Mouse (Mus musculus) spleen, adult 18-20 months (tissue): Measurements from ENCODE around the gene Pak4.
"Not testable (repeated sequence)": the region's sequence is repeated elsewhere in the genome, so short reads cannot be mapped to it uniquely, and the experiment has no call there.

ENCODE experiments used
- DNase-seq, 2 experiments: peaks; one replicate each; pipeline ENCODE4 v3.0.0; 2022; ENCODE audit warnings: mixed read lengths in 2 of 2

Gene Pak4

DNA sequence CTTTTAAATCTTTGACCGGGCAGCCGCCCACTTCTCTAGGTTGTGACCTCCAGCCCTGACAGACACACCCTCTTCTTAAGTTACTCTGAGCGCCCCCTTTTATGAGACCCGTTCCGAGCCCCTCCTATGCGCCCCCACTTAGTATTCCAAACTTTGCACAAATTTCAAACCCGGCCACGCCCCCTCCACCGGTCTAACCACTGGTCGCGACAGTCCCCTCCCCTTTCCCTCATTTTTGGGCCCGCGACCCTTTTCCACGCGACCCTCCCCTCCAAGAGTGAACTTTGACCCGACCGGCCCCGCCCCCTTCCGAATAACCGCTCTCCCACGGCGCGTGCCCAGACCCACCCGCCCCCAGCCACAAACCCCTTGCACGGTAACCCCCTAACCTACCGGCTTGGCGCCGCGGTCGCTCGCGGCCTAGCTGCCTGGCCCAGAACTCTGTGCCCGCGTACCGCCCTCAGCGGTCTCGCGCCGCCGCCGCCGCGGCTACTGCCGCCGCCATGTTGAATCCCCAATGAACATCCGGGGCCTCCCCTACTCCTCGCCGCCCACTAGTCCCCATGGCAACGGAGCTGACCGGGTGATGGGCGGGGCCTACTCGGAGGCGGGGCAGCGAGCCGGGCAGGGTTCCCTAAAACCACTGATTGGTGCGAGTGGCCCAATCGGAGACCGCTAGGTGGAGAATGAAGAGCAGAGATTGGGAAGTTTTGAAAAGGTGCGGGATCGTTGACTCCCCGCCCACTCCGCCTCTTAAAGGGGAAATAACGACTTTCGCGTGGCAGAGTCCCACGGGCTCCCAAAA, at the start of gene Pak4, which contains the start of gene Samd4b:
TSS of gene Pak4 (minus strand) at position 544 of the 805 bp plus-strand sequence.
TSS of gene Samd4b (minus strand) at position 503 of the 805 bp plus-strand sequence.
- DNase-seq: peak; percentile 99 to 100

GRCm38 (mm10) chr7:28647016-28647415, 49.0 kb upstream of the Pak4 start:
- DNase-seq: no peak

DNA sequence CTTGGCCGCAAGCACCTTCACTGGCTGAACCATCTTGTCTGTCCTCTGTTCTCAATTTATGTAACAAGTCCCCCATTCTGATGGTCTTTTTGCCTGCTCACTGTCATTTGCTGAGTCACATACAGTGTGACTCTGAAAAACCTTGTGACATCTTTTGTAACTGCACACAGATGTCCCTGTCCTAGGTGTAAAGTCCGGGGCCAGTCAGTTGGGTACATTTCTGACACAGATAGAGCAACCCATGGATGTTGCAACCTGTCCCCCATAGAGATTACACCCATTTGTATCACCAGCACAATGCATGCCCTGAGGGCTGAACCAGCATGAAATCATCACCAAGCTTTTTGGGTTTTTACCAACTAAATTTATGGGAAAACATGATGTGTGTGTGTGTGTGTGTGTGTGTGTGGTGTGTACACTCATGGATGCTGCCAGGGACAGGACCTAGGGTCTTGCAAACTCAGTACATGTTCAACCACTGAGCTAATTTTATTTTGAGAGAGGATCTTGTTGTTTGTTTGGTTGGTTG, 48.0 kb upstream of the Pak4 start:
- no peak for DNase-seq

DNA sequence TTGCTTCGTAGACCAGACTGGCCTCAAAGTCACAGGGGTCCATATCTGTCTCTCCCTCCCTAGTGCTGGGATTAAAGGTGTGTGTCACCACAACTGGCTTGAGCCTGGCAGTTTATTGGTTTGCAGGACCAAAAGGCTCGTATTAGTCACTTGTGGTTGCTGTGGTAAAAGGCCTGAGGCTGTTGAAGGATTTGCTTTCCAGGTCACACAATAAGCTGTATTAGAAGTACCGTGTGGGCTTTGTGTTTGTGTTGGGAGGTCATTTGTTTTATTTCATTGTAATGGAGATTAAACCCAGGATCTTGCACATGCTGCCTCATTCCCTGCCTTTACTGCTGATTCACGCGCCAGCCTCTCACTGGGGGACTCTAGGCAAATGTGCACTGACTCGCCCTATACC, 47.4 kb upstream of the Pak4 start:
- no peak for DNase-seq

- DNase-seq: no peak
Observed at GRCm38 (mm10) chr7:28641546-28641945, 43.6 kb upstream of the Pak4 start.

GRCm38 (mm10) chr7:28637511-28637910, 39.5 kb upstream of the Pak4 start:
- no peak for DNase-seq

GRCm38 (mm10) chr7:28634128-28634527, 36.1 kb upstream of the Pak4 start:
- no peak for DNase-seq

DNA sequence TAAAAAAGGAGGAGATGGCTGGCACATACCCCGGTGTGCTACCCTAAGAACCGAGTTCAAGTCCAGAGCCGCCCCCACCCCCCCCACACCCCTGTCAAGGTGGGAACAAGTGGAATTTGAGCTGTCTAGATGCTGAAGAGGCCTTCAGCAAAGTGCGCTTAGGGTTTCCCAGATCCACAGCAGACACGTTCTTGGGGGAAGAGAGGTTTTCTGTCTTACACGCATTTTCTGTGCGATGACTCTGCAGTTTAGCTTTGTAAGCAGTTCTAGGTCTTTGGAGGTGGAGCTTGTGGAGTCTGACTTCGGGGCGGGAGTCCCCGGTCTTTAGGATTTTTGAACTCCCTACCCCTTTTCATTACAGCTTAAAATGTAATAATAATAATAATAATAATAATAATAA, 33.1 kb upstream of the Pak4 start, which contains the start of gene Acp7:
TSS of gene Acp7 (minus strand) at position 260 of the 400 bp plus-strand sequence.
- DNase-seq: no peak

GRCm38 (mm10) chr7:28624791-28625190, 26.8 kb upstream of the Pak4 start:
- no peak for DNase-seq

DNA sequence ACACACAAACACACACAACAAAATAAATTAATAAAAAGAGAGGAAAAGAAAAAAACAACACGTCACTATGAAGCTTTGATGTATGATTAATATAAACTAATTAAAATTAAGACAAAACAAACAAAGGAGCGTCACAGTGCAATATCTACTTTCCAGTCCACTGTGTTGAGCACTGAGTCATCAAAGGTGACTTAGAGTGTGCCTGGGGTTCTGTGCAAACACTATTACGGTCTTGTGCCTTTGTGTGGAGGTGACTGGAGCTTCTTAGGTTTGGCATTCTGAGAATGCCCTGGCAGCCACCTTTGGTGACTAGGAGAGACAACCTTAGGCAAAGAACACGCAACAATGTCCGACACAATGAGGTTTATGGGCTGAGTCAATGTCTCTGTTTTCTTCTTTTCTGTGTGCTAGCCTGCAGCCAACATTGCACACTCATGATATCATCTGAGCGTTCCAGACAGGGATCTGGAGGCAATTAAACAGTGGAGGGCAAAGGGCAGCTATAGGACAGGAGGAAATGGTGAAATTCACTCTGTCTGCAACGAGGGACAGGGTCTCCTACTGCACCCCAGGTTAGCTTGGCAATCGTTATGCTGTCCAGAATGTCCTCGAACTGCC, 21.2 kb upstream of the Pak4 start:
- DNase-seq: no peak

- DNase-seq: no peak
Observed at GRCm38 (mm10) chr7:28605951-28606350, 8.0 kb upstream of the Pak4 start.

- DNase-seq: not testable (repeated sequence)
Observed at GRCm38 (mm10) chr7:28603788-28604187, 5.8 kb upstream of the Pak4 start.

- no peak for DNase-seq
Observed at GRCm38 (mm10) chr7:28603136-28603535, 5.2 kb upstream of the Pak4 start.

- DNase-seq: peak in 1 of 2 experiments; percentile 45
Observed at GRCm38 (mm10) chr7:28601668-28602067, 3.7 kb upstream of the Pak4 start.

- peak; percentile 50 to 74 for DNase-seq
Observed at GRCm38 (mm10) chr7:28601029-28601428, 3.0 kb upstream of the Pak4 start.

- no peak for DNase-seq
Observed at GRCm38 (mm10) chr7:28598951-28599350, 966 bp upstream of the Pak4 start.

GRCm38 (mm10) chr7:28597277-28597570, 761 bp downstream of the Pak4 start:
- no peak for DNase-seq

DNA sequence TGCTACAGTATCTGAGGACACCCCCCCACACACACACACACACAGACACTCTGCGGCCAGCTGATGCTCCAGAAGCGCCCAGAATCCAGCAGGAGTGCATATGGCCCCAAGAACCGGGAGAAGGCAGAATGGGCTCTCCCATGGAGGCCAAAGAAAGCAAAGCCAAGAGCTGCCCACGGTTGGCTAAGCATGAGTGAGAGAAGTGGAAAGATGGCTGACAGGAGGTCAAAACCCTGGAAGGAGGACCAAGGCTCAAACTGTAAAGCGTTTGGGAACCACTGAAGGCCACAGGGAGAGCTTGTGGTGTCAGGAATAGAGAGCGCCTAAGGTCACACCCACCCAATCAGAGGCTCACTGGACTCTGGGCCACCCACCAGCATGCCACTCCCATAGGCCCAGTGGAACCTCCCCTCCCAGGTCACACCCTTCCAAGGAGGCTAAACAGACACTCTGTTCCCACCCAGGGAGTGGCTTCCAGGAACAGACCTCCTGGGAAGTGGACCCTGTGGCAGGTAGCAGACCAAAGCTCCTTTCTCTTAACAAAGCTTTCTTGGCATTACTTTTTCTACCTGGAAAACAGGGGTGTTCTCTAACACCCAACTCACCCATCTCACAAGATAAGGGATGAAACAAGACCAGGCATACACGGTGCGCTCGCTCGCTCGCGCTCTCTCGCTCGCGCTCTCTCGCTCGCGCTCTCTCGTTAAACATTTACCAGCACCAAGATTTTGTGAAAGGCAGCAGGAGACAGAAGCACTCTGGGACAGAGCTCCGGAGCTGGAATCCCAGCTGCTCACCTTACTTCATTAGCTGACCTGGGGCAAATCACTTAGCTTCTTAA, 1.3 kb downstream of the Pak4 start:
- DNase-seq: no peak

GRCm38 (mm10) chr7:28595751-28596435, 2.1 kb downstream of the Pak4 start:
- DNase-seq: no peak

- DNase-seq: peak; percentile 43 to 46
Observed at GRCm38 (mm10) chr7:28593206-28594111, 4.5 kb downstream of the Pak4 start.

DNA sequence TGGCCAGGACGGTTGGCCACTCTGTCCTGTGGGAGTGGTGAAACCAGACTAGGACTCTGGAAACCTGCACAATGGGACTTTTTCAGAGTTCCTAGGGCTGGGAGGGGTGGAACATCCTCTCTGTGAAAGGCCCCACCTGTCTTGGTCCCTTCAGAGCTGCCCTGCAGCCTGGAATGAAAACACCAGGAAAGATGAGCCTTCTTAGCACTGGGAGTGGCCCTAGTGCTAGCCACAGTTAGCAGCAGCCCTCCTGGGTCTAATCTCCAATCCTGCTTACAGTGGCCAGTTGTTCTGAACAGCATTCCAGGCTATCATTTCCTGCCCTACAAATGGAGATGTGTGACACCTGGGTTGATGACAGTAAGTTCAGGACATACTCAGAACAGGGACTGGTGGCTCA, 6.1 kb downstream of the Pak4 start:
- no peak for DNase-seq
